Mouse (Mus musculus): ENCODE measurements around the gene Ccdc14.
"Not testable (repeated sequence)": the region's sequence is repeated elsewhere in the genome, so short reads cannot be mapped to it uniquely, and the experiment has no call there.

Ccdc14 gene

GRCm38 (mm10) chr16:34711481-34711880 lies 21.1 kb downstream of the Ccdc14 start:
- DNase-seq (ENCODE audit: low spot score) = no peak

- DNase-seq (ENCODE audit: low spot score) = no peak
Measured at GRCm38 (mm10) chr16:34725156-34725555, 34.7 kb downstream of the Ccdc14 start.

- not testable (repeated sequence) for DNase-seq (ENCODE audit: low spot score)
Measured at GRCm38 (mm10) chr16:34728610-34729009, 38.2 kb downstream of the Ccdc14 start.

- no peak for DNase-seq (ENCODE audit: low spot score)
Measured at GRCm38 (mm10) chr16:34729371-34729770, 39.0 kb downstream of the Ccdc14 start.

GRCm38 (mm10) chr16:34738656-34739233 lies 48.3 kb downstream of the Ccdc14 start:
- DNase-seq (ENCODE audit: low spot score) = no peak

- DNase-seq (ENCODE audit: low spot score) = no peak
Measured at GRCm38 (mm10) chr16:34742930-34743329, 52.5 kb downstream of the Ccdc14 start.

- peak; percentile 80 for DNase-seq (ENCODE audit: low spot score)
Measured at GRCm38 (mm10) chr16:34745065-34745585, 54.7 kb downstream of the Ccdc14 start, which contains the start of gene Mylk. Mylk (plus strand) TSS chr16:34745210.

- DNase-seq (ENCODE audit: low spot score) = no peak
Measured at GRCm38 (mm10) chr16:34748081-34748720, 57.8 kb downstream of the Ccdc14 start.

- DNase-seq (ENCODE audit: low spot score) = no peak
Measured at GRCm38 (mm10) chr16:34749536-34749935, 59.1 kb downstream of the Ccdc14 start.

GRCm38 (mm10) chr16:34752026-34752425 lies 61.6 kb downstream of the Ccdc14 start:
- no peak for DNase-seq (ENCODE audit: low spot score)

GRCm38 (mm10) chr16:34752977-34753376 lies 62.6 kb downstream of the Ccdc14 start:
- no peak for DNase-seq (ENCODE audit: low spot score)

GRCm38 (mm10) chr16:34756991-34757390 lies 66.6 kb downstream of the Ccdc14 start:
- no peak for DNase-seq (ENCODE audit: low spot score)

GRCm38 (mm10) chr16:34758205-34758604 lies 67.8 kb downstream of the Ccdc14 start:
- DNase-seq (ENCODE audit: low spot score) = no peak

- no peak for DNase-seq (ENCODE audit: low spot score)
Measured at GRCm38 (mm10) chr16:34763959-34764591, 73.7 kb downstream of the Ccdc14 start.

- no peak for DNase-seq (ENCODE audit: low spot score)
Measured at GRCm38 (mm10) chr16:34765666-34766065, 75.2 kb downstream of the Ccdc14 start.

- DNase-seq (ENCODE audit: low spot score) = no peak
Measured at GRCm38 (mm10) chr16:34766193-34766592, 75.8 kb downstream of the Ccdc14 start.

GRCm38 (mm10) chr16:34767443-34767842 lies 77.0 kb downstream of the Ccdc14 start:
- no peak for DNase-seq (ENCODE audit: low spot score)

- DNase-seq (ENCODE audit: low spot score) = no peak
Measured at GRCm38 (mm10) chr16:34768436-34768835, 78.0 kb downstream of the Ccdc14 start.

GRCm38 (mm10) chr16:34770127-34770526 lies 79.7 kb downstream of the Ccdc14 start:
- no peak for DNase-seq (ENCODE audit: low spot score)

- DNase-seq (ENCODE audit: low spot score) = no peak
Measured at GRCm38 (mm10) chr16:34772445-34773032, 82.1 kb downstream of the Ccdc14 start.

All from MN1 (cell line).